Mouse (Mus musculus): ENCODE measurements at regions not wholly inside any gene's neighbourhood (a gene's known extent, or its start where the extent isn't known, plus 50 kb on each side); places are given as distances from the start of the nearest gene placed in this dataset.
A peak's percentile ranks its signal among the peaks of the same experiment; 100 is the strongest.

DNA sequence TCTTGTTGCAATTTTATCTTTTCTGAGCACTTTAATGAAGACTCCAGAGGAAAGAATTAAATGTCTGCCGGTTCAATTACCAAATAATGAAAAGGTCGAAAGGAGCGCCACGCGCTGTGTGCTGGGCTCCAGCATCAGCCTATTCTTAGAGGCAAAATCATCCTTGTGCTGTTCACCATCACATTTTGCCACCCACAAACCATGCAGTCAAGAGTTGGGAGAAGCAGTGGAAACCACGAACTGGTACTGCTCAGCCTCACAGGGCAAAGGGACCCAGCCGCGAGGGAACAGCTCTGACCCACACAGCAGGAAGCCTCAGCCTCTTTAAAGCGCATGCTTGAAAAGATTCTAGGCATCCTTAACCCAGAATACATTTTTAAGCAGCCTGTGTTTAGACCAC, 134.0 kb upstream of the Pum3 start:
- DNase-seq, result no peak

DNA sequence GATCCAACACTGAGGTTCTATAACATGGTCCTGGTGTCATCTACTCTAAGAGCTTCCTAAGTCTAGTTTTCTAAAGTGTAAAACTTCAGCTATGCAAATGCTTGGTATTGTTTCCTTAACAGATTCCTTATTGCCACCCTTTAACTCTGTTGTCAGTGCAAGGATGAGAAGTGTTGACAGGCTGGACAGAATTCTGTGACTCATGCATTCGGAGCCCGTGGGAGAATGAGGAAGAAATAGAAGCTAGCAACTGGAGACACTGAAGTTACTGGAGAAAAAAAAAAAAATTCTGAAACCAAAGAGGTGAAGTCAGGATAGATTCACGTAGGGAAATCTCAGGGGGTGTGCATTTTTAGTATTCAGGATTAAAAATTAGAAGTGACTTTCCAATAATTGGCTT, 128.6 kb upstream of the Pum3 start:
- no peak for DNase-seq

DNA sequence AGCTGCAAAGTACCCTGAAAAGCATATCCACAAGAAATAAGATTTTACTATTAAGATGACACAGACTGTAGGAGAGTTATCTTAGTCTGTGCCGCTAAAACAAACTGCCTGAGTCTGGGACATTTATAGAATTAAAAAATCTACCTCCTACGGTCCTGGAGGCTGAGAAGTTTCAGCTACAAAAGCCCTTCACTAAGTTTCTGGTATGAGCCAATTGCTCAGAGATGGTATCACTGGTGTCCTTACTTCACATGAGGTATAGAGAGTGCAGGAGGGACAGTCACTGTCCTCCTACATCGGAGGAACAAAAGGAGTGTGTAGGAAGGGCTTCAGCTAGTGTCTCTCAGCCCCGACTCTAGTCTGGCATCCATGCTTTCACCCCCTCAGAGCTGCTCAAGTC, 127.1 kb upstream of the Pum3 start:
- DNase-seq, result no peak

DNA sequence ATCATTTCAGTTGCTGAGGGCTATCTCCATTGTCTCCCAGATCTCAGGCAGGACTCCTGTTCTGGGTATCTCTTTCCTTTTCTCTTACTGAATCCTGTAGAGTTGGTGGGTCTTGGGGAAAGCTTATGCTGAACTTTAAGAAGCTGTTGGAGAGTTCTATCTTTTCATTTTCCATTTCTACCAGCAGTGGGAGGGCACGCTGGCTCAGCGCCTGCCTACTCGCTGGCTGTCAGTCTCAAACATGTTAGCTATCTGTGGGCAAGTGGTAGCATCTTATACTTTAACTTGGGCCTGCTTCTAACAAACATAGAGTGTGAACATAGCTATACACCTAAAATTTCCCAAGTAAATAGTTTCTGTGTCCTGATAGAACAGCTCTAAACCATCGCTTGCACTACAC, 125.2 kb upstream of the Pum3 start:
- DNase-seq, result no peak

DNA sequence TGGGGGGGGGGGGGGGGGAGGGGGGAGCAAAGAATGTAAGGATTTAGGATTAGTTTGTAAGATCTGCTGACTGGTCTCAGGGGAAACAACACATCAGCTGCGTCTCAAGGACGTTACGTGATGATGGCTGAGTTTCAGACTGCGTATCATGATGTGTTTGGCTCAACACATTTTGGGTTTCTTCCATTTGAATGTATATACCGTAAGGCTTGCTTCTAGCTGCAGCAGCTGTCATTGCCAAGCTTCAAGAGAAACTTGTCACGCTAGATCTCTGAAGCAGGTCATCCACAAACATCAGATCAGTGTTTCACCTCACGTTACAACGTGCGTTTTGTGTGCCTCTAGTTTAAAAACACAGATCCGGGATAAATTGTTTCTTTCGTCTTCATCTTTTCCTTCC, 123.6 kb upstream of the Pum3 start:
- no peak for DNase-seq

DNA sequence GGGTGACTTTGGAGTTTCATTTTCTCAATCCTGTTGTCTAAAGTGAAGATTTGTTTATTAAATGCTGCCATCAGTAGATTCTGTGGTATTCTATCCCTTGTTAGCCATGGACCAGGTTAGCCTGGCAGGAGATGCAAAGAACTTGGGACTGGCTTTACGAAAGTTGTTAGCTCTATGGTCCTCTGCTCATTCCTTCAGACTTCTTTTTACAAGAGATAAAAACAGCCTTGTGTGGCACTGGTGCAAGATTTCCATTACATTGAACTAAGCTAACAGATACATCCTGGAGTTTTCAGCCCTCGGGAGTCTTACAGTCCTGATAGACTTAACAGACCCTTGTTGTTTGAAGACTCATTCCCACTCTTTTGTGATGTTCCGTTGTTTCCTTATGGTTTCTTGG, 108.1 kb upstream of the Pum3 start:
- no peak for DNase-seq

DNA sequence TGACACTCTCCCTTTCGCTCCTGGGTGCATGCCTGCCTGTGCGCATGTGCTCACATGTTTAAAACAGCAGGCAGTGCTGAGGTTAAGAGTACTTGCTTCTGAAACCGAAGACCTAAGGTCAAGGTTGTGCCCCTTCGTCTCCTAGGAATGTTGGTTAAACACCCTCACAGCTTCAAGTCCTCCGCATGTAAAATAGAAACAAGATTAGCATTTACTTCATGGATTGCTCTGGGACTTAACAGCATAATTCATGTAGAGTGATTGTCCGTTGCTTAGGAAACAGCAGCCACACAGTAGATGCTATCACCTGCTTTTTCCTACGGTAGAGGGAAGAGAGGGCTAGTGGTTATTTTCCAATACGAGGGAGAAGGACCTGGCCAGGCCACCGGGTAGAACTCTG, 107.4 kb upstream of the Pum3 start:
- no peak for DNase-seq

DNA sequence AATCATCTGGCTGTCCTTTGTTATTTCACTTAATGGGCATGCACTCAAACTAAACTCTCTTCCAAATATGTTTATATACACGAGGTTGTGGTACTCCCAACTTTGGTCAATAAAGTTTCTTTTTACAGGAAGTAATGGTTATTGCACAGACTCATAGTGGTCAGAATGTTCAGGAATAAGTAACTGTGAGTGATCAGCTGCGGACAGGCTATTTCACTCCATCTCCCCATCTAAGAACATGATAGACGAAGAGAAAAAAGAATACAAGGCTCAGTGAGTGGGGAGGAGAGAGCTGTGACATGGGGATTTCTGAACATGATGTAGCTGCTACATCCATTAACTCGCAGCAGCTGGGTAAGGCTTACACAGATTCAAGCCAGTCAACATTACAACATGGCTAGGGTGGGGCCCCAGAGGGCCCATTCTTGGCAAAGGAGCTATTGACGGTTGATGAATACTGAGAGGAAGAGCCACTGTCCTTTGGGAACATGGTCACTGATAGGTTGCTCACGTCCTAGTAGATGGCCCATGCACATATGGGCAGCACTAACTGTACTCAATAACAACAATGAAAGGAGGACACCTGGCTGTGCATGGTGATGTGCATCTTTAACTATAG, 98.4 kb upstream of the Pum3 start:
- DNase-seq, result no peak

DNA sequence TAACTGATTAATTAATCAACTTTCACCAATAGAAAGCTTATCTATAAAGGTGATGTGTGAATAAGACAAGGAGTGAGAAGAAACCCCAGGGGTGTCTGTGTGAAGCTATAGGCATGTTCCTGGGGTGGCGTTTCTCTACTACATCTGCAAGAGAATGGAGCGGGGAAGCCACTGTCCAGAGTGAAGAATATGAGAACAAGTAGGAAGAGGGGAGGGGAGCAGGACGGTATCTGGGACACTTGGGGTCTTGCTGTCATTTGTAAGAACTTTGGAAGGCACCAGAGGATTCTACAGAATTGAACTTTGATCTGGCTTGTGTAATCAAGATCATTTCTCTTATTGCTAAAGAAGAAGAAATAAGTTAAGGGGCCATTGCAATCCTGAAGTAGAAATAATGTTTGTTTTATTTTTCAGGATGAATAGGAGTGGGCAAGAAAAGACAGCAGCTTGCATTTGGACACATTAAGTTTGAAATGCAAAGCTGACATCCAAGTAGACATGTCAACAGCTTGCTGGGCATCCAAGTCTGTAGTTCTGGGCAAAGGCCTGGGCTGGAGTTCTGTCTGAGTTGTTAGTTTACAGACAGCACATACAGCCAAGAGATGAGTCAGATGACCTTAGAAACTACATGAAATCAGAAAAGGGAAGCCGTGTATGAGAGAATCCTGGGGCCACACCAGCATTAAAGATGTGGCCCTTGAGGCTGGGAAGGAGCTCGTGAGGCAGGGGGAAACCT, 89.9 kb upstream of the Pum3 start:
- DNase-seq, result no peak

DNA sequence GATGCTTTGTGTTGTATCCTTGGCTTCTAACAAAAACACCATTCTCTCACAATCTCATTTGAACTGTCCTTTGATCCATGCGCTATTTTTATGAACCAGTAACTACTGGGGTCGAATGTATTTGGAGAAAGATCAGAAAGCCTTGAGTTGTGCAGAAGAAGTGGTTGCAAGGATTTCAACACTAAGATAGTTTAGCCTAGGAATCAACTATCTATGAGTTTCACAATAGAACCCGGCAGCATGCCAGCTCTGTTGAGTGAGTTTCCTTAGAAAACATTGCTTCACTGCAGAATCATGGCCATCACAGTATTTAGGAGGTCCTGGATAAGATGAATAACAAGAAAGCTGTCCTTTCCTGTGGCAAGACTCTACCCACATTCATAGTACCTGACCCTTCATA, 84.6 kb upstream of the Pum3 start:
- peak; percentile 37 to 63 for DNase-seq

DNA sequence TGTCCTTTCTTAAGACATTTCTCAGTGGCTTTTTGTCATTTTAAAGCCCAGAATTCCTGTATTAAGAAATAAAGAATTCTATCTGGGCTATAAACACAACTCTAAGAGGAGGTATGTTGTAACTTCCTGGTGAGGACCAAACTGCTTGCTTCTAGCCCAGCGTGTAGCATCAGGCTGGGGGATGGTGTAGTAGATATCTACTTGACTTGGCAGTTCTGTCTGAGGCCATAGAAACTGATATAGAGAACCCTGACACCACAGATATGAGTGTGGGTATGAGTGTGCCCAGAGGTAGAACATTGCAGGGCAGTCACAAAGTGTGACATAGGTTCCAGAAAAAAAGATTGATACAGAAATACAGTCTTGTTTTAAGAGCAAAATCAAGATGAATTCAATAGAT, 83.9 kb upstream of the Pum3 start:
- no peak for DNase-seq

DNA sequence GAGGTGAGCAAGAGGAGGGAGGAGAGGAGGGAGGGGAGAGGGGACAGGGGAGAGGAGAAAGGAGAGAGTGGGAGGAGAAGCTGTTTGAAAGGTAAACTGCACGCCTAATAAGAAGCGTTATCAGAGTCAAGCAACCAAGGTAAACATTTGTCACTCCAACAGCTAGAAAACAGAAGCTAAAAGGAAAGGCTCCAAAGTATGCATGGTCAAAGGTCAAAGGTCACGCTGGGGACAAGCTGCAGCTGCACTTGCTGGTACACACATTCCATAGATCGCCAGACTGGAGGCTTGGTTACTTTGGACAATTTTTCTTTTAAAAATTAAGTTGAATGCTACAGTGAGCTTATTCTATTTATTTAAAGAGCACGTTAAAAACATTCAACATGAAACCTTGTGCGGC, 81.7 kb upstream of the Pum3 start:
- no peak for DNase-seq

DNA sequence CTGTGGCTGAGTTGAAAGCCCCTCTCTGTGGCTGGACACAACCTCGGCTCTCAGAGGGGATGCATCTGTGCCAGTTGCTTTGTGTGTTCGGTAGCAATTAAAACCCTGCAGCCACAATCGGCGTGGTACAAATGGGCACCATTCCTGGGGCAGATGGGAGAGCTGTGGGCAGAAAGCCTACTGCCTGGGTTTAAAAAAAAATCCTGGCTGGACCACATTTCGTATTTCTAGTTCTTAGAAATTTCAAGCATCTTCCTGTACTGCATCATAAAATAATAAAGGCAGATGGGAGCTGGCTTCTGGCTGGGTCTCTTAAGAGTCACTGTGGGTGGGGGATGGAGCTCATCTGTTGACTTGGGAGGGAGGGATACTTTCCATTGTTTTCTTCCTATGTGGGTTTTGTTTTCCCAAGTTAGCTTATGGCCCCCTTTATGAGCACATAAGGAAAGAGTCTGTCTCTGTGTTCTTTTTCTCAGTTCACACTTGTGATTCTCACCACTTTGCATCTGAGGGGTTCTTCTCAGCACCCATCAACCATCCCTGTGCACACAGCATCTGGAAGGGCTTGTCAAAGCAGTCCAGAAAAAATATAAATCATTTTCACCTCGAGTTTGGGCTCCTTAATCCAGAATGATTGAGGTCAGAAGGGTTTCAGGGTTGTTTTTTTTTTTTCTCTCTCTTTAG, 80.5 kb upstream of the Pum3 start:
- no peak for DNase-seq

DNA sequence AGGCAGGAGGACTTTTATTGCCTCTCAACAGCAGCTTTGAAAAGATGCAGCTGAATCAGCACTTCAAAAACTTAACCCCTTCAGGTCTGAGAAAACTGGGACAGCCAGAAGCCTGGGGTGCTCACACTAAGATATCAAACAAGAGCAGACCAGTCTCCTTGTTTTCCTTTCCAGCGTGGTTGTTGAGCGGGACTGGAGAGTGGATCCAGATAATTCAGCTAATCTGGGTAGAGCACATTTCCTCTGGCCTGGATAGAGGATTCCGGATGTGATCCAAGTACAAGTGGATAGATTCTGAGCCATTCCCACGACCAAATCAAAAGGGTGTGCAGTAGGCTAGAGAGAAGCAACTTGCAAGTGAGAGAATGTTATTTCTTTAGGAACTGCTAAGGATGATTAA, 68.7 kb upstream of the Pum3 start:
- no peak for DNase-seq

DNA sequence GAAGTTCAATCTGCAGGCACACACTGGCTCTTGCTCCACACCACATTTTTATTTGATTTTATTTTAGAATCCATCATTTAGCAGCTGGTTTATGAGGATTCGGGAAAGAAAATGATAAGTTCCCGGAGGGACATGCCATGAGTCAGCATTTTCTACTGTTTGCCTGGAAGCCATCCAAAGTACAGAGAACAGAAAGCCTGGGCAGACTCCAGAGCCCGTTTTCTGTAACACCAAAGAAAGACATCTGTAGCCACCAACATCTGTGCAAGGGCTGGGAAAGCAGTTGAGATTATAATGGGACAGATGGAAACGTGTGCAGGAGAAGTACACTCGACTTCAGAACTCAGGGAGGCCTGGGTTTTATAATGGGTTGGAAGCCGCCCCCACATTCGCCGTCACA, 62.8 kb upstream of the Pum3 start:
- DNase-seq, result peak; percentile 9 to 23

DNA sequence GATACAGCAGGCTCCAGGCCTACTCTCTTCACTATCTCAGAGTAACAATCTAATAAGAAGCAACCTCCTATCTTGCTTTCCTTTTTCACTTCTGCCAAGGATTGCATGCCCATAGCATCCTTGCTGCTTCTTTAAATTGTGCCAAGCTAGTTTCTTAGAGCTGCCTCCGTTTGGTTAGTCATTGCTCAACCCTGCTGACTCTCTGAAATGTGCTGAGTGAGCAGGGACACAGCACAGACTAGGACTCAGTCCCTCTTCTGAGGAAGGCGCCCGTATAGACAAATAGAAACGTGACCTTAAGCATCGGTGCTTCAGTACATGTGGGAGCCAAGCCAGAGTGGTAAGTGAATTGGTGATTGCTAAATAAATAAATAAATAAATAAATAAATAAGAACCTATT, 62.2 kb upstream of the Pum3 start:
- DNase-seq, result no peak

DNA sequence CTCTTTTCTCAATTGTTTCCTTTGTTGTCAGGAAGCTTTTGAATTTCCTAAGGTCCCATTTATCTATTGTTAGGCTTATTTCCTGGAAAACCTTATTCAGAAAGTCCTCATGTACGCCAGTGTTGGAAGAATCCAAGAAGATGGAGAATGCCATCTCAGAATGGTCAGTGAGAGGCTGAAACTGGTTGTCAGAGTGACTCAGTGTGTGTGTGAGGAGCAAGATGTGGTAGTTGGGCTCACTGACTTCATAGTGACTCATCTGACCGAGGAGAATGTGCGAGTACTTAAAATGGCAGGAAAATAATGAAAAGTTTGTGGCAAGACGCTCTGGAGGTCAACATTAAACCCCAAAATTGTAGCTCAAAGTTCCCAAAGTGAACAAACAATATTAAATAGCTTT, 59.4 kb upstream of the Pum3 start:
- no peak for DNase-seq
